Mouse (Mus musculus) gastrocnemius, adult 8-10 months (tissue): ENCODE results near the gene Anp32b. TPM values are rescaled to one million over a fixed set of nuclear protein-coding genes. Genes with fewer than 3 reads are reported as not detected.
A peak's percentile ranks its signal among the peaks of the same experiment; 100 is the strongest.

Experiments used
- DNase-seq, 2 experiments: peaks; one replicate each; pipeline ENCODE4 v3.0.0; 2022; ENCODE audit warnings: low spot score in 2 of 2
- total RNA-seq, 4 experiments: library from RNA; stranded (reverse); gene quantifications; 2 replicates each; pipeline ENCODE4 v1.2.4; 2022

Gene Anp32b
- total RNA-seq, result 10 to 100 TPM; 64.6 to 80.2 (median 70.7) TPM

GRCm38 (mm10) chr4:46450519-46451131 is at the start of gene Anp32b:
Gene Anp32b, plus strand, starts transcription at chr4:46450902.
- DNase-seq, result peak; percentile 85 to 91

GRCm38 (mm10) chr4:46404042-46404795 is 46.5 kb upstream of the Anp32b start:
- DNase-seq, result no peak

GRCm38 (mm10) chr4:46406966-46407703 is 43.6 kb upstream of the Anp32b start:
- DNase-seq, result no peak

- no peak for DNase-seq
Observed at GRCm38 (mm10) chr4:46410677-46411076, 40.0 kb upstream of the Anp32b start.

- DNase-seq, result no peak
Observed at GRCm38 (mm10) chr4:46411489-46411888, 39.2 kb upstream of the Anp32b start.

- DNase-seq, result no peak
Observed at GRCm38 (mm10) chr4:46412113-46412512, 38.6 kb upstream of the Anp32b start.

- no peak for DNase-seq
Observed at GRCm38 (mm10) chr4:46413406-46413805, 37.3 kb upstream of the Anp32b start, which contains the start of gene Hemgn. Gene Hemgn, minus strand, starts transcription at chr4:46413506.

GRCm38 (mm10) chr4:46417491-46417890 is 33.2 kb upstream of the Anp32b start:
- DNase-seq, result no peak

- no peak for DNase-seq
Observed at GRCm38 (mm10) chr4:46418851-46419250, 31.9 kb upstream of the Anp32b start.

- no peak for DNase-seq
Observed at GRCm38 (mm10) chr4:46422625-46423024, 28.1 kb upstream of the Anp32b start.

- DNase-seq, result no peak
Observed at GRCm38 (mm10) chr4:46428903-46429499, 21.7 kb upstream of the Anp32b start.

- no peak for DNase-seq
Observed at GRCm38 (mm10) chr4:46432339-46433036, 18.2 kb upstream of the Anp32b start.

- DNase-seq, result no peak
Observed at GRCm38 (mm10) chr4:46442501-46442900, 8.2 kb upstream of the Anp32b start.

- DNase-seq, result no peak
Observed at GRCm38 (mm10) chr4:46445237-46445945, 5.3 kb upstream of the Anp32b start.

GRCm38 (mm10) chr4:46447461-46447860 is 3.2 kb upstream of the Anp32b start:
- DNase-seq, result no peak

GRCm38 (mm10) chr4:46448886-46449285 is 1.8 kb upstream of the Anp32b start:
- DNase-seq, result no peak

- no peak for DNase-seq
Observed at GRCm38 (mm10) chr4:46450020-46450518, 633 bp upstream of the Anp32b start.

- DNase-seq, result peak; percentile 54 to 63
Observed at GRCm38 (mm10) chr4:46451240-46451757, 597 bp downstream of the Anp32b start.

- peak; percentile 45 to 74 for DNase-seq
Observed at GRCm38 (mm10) chr4:46451758-46452480, 1.2 kb downstream of the Anp32b start.
